Mouse (Mus musculus): ENCODE results near the gene Ktn1.
A peak's percentile ranks its signal among the peaks of the same experiment; 100 is the strongest.

The Ktn1 gene

DNA sequence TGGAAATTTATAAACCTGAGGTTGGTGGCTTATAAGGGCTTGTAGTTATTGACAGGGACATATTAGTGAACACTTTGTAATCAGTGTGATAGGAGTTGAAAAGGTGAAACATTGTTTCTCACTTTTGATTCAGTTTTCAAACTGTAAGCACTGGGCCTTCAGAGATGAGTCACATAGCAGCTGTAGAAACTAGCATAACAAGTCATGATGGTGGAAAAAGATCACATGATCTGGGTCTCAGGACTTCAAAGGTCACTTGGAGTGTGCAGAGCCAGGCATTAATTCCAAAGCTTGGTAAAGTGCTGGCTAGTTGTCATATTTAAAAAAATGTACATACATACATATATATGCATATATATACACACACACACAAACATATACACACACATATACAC lies 16.2 kb downstream of the Ktn1 start:
- peak in 1 of 2 experiments; percentile 59 for DNase-seq (ENCODE audit: inconsistent age in 2 of 2, low spot score in 1 of 2)

DNA sequence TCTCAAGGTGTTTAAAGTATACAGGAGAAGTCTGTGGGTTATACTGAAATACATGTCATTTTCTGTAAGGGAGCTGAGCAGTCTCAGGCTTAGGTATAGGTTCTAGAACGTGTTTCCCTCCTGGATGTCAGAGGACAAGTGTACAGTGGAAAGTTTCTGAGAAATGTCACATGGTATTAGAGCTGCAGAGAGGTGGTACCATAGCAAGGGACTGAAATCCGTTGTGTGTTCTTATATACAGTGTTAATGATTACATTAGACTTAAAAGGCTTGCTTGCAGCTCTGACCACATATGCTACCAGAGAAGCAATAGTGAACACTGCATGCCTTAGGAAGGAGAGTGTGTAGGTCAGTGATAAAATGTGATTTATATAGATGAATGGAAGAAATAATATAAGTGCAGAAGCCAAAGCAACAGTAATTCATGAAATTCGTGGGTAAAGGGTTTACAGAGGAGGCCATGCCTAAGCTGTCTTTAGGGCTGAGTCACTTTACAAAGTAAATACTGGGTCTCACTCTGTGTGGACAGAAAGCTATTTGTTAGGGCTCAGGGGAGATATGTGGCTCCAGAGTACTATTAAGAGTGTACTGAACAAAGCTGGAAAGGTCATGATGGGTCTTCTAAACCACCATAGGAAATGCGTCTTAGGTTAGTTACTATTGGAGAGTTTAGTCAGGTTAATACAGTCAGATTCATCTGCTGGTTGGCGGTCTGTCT lies 17.0 kb downstream of the Ktn1 start:
- no peak for DNase-seq (ENCODE audit: inconsistent age in 2 of 2, low spot score in 1 of 2)

DNA sequence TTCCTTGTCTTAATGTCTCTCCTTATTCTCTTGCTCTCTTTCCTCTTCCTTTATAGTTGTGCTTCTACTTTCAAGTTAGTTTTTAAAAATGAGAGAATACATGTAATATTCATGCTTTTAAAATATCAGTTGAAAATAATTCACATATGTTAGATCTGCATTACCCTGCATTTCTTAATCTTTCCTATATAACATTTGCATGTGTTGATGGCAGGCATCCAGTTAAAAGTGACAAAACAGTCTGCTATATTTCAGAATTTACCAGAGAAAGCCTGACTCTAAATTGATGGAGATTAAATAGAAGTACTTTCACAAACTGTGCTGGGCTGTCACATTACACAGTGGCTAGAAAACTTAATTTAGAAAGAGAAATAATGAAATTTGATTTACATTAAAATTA lies 19.8 kb downstream of the Ktn1 start:
- DNase-seq (ENCODE audit: inconsistent age in 2 of 2, low spot score in 1 of 2), result no peak

DNA sequence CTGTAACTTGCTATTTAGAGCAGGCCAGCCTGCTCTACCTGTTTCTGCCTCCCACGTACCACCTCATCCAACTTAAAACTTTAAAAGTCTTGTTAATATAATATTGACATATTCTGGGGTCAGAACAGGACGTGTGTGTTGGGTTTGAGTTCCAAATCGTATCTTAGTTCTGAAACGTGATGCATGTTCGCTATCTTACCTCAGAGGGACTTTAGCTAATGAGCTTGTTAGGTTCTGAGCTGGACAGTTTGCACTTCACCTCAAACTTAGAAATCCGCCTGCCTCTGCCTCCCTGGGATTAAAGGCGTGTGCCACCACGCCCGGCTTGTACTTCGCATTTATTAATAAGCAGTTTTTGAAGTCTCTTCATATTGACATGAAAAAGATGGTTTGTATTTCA lies 34.6 kb downstream of the Ktn1 start:
- no peak for DNase-seq (ENCODE audit: inconsistent age in 2 of 2, low spot score in 1 of 2)

DNA sequence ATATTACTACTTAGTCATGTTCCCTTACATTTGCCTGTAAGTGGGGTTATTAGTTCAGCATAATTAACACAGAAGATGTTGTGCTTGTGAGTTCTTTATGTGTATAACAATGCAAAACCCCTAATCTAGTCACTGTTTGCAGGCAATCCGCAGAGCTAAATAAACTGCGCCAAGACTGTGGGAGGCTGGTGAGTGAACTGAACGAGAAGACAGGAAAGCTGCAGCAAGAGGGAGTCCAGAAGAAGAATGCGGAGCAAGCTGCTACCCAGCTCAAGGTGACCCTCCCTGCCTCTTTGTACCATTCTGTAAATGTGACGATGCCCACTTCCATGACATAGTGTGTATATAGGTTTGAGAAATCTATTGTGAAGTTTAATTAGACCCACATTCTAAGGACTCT lies 36.3 kb downstream of the Ktn1 start:
- DNase-seq (ENCODE audit: inconsistent age in 2 of 2, low spot score in 1 of 2), result no peak

DNA sequence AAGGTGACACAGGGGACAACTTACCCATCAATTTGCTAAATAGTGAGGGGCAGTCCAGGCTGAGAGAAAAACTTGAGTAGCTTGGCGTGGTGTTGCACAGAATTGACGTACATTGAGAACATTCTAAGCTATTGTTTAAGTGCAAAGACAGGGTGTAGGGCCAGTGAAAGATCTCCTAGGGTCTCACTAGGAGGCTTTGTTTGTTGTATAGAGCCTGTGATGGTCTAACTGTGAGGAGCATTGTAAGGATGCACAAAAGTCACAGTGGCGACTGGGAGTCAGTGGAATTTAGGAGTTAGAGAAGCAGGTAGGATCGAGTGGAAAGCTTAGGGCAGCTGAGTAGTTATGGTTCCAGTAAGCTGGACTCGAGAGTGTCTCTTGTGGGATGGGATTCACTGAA lies 50.9 kb downstream of the Ktn1 start:
- no peak for DNase-seq (ENCODE audit: inconsistent age in 2 of 2, low spot score in 1 of 2)

DNA sequence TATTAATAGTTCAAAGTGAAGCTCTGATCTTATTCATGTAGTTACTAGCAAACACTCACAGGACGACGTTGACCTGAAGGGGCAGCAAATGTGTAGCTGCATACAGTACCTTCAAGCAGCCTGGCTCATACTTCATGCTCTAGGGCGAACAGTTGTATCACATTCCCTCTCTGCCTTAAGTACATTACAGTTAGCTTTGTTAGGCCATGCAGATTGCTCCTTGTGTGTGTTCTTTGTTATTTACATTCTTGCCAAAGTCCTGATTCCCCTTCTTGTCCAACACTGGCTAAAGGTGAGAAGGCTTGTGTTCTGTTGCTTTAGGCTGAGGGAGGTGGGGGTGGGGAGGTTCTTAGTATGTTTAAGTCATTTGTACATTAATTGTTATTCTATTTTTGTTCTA lies 61.3 kb downstream of the Ktn1 start:
- DNase-seq (ENCODE audit: inconsistent age in 2 of 2, low spot score in 1 of 2), result no peak

DNA sequence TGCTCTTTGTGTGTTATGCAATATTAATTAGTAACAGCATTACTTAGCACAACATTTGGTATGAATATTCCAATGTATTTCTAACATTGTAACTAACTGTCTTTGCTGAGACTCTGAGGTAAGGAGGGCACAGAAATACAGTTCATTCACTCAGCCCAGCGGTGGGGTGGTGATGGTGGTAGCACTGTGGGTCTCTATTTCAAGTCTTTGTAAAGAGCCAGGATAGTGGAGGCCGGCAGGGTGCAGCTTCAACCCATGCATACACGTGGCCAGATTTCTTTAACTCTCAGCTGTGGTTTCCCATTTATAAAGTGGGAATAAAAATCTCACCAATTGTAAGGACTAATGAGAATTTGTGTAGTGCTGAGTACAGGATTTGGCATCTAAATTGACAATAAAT lies 67.5 kb downstream of the Ktn1 start:
- no peak for DNase-seq (ENCODE audit: inconsistent age in 2 of 2, low spot score in 1 of 2)

DNA sequence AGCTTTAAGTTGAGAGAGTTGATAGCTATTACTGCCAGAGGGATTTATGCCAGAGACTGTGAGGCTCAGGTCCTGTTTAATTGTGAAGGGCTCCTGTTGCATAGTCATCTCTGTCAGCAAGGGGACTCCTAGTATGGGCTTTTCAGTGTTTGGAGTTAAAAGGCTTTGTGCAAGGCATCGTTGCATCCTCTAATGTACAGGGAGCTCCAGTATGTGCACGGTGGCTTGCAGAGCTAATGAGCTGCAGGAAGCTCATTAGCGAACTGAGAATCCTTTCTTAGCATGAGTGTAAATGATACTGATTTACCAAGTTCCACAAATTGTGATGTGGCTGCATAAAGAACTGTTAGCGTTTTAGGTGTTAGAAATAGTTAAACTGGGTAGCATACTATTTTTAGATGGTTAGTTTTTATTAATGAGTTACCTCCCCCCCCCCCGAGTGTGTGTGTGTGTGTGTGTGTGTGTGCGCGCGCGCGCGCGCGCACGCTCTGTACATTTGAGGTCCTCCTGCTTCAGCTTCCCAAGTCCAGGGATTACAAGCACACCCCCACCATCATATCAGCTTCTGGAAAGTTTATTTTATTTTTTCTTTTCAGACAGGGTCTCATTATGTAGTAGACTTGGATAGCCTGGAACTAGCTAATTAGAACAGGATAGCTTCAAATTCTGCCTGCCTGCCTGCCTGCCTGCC lies 69.8 kb downstream of the Ktn1 start:
- no peak for DNase-seq (ENCODE audit: inconsistent age in 2 of 2, low spot score in 1 of 2)

DNA sequence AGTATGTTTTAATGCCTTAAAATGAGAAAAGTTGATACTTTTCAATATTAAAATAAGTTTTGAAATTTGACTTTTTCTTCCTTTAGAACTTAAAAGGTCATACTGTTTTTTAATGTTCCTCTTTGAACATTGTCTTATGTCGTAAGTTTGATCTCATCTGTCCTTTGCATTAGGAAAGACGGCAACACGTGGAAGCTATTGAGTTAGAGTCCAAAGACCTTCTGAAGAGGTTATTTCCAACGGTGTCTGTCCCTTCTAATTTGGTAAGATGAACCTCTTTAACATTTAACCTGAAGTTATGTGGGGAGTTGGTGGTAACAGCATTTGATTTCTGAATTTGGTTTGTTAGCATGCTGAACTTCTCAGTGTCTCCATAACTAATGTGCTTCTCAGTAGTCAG lies 71.8 kb downstream of the Ktn1 start:
- DNase-seq (ENCODE audit: inconsistent age in 2 of 2, low spot score in 1 of 2), result no peak

DNA sequence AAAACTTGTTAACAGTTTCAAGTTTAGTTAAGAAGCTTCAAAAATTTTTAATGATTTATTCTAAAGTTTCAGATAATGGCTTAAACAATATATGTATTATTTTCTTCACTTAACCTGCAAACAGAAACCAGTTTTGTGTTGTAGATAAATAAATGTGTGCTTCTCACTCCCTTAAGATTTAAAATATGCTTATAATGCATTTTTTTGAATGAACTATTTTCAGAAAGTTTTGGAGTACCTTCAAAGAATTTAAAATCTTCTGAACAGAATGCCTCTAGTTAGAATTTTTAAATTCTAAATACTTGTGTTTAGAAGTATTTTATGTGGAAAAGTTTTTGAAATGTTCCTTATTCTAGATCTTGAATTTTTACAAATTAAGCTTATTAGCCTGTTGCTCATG lies 74.8 kb downstream of the Ktn1 start:
- no peak for DNase-seq (ENCODE audit: inconsistent age in 2 of 2, low spot score in 1 of 2)

DNA sequence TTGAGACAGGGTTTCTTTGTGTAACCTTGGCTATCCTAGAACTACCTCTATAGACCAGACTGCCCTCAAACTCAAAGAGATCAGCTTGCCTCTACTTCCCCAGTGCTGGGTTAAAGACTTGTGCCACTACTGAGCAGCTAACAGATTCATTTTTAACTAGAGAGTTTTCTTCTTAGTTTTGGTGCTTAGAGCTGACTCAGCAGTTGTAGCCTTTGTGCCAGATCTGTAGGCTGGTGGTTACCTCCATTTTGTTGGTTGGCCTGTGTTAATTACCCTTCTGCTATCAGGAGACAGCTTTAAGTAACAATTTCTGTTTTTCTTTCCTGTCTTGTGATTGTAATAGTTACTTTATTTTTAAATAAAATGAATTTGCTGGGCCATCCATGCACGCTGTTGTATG lies 80.3 kb downstream of the Ktn1 start:
- DNase-seq (ENCODE audit: inconsistent age in 2 of 2, low spot score in 1 of 2), result no peak

DNA sequence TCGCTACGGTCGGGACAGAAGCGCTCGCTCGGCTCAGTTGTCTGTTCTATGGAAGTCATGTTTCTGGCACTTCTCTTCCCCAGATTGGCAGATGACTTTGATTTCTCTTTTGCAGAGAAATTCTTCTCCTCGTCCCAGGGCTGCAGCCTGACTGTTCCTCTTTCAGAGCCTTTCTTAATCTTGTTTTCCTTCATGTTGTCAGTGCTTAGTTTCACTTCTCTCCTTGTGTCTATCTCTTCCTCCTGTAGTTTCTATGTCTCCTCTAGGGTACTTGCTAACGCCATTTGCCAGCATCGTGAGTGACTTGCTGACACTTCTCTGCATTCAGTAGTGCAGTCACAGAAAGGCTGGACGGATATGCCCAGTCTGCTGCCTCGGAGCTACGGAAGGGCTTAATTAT lies 87.1 kb downstream of the Ktn1 start:
- no peak for DNase-seq (ENCODE audit: inconsistent age in 2 of 2, low spot score in 1 of 2)

DNA sequence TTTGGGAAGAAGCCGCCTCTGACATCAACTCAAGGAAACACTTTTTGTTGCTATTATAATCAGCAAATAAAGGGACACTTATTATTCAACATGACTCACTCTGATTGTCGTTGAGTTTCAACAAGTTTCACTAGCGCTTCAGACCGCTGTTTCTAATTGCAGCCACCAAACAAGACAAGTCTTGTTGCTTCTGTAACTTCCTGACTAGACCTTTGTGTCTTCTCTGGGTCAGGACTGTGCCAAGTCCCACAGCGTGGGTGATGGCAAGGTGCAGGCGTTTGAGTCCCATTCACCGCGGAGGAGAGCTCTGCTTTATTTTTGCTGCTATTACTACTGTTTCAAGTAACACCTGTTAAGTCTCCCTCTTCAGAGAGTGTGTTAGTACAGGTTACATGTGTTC lies 88.2 kb downstream of the Ktn1 start:
- no peak for DNase-seq (ENCODE audit: inconsistent age in 2 of 2, low spot score in 1 of 2)

DNA sequence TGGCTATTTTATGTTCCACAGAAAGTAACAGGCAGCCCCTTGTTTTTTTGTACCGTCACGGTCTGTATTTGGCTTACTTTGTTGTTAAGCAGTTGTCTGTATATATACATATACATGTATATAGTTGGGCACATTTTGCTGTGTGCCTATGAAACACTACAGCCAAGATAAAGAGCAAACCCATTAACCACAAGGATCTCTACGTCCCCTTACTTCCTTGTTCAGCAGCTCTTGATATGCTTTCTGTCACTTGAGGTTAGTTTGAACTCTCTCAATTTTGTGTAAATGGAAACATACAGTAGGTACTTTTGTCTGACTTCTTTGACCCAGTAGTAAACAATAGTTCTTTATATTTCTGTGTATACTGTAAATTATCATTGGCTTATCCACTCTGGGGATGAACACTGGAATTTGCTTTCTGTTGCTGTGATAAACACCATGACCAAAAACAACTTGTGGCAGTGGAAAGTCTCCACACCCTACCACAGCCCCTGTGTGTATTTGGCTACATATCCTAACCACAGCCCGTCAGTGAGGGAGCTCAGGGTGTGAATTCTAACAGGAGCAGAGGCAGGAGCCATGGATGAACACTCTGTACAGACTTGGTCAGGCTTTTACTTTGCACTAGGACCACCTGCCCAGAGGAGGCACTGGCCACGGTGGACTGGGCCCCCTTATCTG lies 92.2 kb downstream of the Ktn1 start:
- DNase-seq (ENCODE audit: inconsistent age in 2 of 2, low spot score in 1 of 2), result no peak

DNA sequence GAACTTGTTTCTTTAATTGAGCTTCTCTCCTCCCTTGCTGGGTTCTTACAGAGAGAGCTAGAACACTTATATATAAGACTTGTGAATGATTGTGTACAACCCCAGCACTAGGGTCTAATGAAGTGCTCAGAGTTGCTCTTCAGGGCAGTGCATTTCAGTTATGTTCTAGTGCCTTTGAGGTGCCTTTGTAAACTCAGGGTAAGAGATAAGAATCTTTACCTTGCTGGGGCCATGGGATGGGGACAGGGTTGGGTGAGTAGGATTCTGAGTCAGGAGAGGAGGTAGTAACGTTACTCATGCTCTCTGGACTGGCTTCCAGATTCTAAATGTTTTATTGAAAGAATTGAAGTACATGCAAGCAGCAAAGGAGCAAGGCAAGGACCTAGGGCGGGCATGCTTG lies 92.8 kb downstream of the Ktn1 start:
- no peak for DNase-seq (ENCODE audit: inconsistent age in 2 of 2, low spot score in 1 of 2)

DNA sequence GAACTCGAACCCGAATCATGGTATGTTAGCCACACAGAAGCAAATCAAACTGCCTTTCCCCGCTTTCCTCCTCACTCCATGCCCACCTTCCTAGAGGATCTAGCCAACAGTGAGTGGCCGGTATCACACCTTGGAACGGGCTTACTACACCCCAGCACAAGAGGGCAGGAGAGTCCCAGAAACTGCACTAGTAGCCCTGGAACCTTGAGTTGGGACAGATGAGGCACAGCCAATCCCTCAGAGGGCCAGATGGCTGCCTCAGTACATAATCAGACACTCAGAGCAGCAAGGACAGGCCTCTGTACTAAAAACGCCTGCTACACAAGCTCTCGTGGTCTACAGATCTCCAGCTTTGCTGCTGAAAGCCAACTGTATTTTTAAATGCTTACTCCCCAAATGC lies 94.4 kb downstream of the Ktn1 start:
- no peak for DNase-seq (ENCODE audit: inconsistent age in 2 of 2, low spot score in 1 of 2)

DNA sequence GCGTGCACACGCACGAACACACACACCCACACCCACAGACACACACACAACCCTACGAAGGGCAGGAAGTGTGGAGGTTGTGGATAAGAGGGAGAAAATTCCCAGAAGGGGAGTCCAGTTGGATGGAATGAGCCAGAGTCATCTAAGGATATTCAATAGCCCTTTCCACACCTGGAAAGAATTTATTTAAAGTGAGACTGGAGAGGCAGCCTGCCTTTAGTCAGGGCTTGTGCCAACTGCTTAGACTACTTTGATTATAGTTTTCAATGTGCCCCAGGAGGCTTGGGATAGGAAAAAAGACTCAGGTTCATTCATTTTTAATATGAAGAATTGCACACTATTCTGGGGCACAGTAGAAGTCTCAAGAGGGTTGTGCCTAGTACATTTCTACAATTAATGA lies 96.8 kb downstream of the Ktn1 start:
- DNase-seq (ENCODE audit: inconsistent age in 2 of 2, low spot score in 1 of 2), result no peak

DNA sequence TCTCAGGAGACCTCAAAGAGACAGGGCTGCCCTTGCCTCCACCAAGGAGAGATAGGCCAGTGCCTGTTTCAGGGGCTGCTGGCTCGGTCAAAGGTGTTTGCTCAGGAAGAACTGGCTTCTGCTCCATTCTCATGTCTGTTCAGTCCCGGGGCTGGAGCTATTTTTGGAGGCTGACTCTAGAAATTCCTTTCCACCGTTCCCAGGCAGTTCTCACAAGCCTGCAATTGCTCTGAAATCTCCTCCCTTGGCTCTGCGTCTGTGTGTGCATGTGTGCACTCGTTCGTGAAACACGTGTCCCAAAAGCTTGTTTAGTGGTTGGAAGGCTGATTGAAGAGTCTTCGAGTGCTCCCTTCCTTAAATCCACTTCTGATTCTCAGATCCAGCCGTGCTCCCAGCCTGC lies 99.3 kb downstream of the Ktn1 start:
- peak in 1 of 2 experiments; percentile 43 for DNase-seq (ENCODE audit: inconsistent age in 2 of 2, low spot score in 1 of 2)

DNA sequence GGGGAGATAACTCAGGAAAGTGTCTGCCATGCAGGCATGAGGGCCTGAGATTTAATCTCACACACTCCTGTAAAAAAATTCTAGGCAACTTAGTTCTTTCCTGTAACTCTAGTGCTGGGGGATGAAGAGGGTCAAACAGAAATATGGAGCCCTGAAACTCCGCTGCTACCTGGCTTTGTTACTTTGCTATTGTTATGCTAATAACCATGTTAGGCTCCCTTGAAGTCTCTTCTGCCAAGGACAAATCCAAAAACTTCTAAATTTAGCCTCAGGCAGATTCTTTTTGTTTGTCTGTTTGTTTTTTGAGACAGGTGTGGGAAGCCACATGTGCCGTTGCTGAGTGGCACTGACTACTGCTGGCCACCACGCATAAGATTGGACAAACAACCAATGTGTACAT lies 100.5 kb downstream of the Ktn1 start:
- DNase-seq (ENCODE audit: inconsistent age in 2 of 2, low spot score in 1 of 2), result no peak

DNA sequence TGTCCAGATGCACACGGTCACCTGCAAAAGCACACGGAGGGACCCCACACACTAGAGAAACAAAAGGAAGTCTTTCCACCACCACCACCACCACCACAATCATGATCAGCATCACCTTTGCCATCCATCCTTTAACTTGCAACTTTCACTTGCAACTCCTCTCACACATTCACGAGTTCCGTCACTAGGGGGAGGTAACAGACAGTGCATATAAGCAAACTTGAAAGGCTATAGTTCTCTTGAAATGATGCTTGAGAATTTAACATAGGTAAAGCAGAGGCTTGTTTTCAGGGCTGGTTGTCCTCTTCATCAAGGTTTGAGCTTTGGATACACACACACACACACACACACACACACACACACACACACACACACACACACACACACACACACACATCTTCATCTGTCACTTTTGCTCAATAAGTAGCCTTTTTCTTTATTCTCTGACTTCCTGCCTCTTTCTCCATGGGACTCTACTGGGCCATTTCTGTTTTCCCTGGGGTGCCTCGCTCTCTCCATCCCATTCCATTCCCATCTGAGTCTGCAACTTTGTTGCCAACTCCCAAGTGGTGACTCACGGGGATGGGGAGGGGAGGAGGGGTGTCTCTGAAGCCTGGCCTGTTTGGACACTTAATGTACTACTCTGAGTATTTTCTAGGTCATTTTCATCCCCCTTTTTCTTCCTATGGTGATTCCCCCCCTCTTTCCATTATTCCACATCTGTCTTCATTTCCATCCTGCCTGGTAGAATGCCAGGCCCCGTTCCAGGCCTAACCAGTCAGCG lies 103.4 kb downstream of the Ktn1 start:
- peak; percentile 31 to 79 for DNase-seq (ENCODE audit: inconsistent age in 2 of 2, low spot score in 1 of 2)

DNA sequence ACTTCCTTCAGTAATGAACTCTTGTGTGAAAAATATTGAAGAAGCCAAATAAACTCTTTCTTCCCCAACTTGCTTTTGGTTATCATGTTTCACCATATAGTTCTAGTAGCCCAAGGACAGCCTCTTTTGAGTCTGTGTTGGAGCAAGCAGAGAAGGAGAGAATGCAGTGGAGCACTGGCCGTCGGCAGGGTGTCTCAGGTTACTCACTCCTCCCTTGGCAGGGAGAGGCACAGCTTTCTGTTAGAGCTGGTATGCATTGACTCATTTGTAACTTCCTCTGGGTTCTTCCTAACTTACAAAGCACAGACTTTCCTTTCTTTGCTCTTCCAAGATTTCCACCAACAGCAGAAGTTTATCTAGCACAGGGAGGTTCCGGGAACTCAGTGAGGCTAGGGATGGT lies 105.3 kb downstream of the Ktn1 start:
- DNase-seq (ENCODE audit: inconsistent age in 2 of 2, low spot score in 1 of 2), result no peak

All from adrenal gland, adult (tissue).